Mouse (Mus musculus): Measurements from ENCODE around the gene Galnt2. TPM values are rescaled to one million over a fixed set of nuclear protein-coding genes. Genes with fewer than 3 reads are reported as not detected.

The Galnt2 gene
- polyA plus RNA-seq, 1 experiment from 2014 or later: 38.6 TPM

- Histone ChIP-seq H3K4me2 (no peak overlapping the region), H3K36me3 (ENCODE audit: poor library complexity, severe bottlenecking) (no peaks in the 10 kb centered on the region), H3K27me3 (no peaks in the 10 kb centered on the region), H3K9me3 (replicated peaks) (no peaks in the 10 kb centered on the region), H3K27ac (no peak overlapping the region), H3K4me3 (no peak overlapping the region), H3K4me1 (0 out of 2 replicates have a peak, but pooled peaks cover 2% of the 10 kb centered on the region), H3K9ac (no peak overlapping the region)
- WGBS: 76% methylated on average over 7 of the region's 7 CpGs
- ATAC-seq: no peak
Measured at GRCm38 (mm10) chr8:124391191-124391590, 160.0 kb downstream of the Galnt2 start.

- 58% methylated on average over 10 of the region's 10 CpGs for WGBS
- H3K27ac ChIP-seq: no peak overlapping the region
- no peaks in the 10 kb centered on the region for H3K27me3 ChIP-seq
- no peak for ATAC-seq
- H3K4me2 ChIP-seq: no peak overlapping the region
- no peaks in the 10 kb centered on the region for H3K9me3 ChIP-seq (replicated peaks)
- H3K9ac ChIP-seq: no peak overlapping the region
- H3K4me1 ChIP-seq: no peaks in the 10 kb centered on the region
- H3K4me3 ChIP-seq: no peak overlapping the region
- no peaks in the 10 kb centered on the region for H3K36me3 ChIP-seq (ENCODE audit: poor library complexity, severe bottlenecking)
Measured at GRCm38 (mm10) chr8:124392271-124393012, 161.3 kb downstream of the Galnt2 start.

DNA sequence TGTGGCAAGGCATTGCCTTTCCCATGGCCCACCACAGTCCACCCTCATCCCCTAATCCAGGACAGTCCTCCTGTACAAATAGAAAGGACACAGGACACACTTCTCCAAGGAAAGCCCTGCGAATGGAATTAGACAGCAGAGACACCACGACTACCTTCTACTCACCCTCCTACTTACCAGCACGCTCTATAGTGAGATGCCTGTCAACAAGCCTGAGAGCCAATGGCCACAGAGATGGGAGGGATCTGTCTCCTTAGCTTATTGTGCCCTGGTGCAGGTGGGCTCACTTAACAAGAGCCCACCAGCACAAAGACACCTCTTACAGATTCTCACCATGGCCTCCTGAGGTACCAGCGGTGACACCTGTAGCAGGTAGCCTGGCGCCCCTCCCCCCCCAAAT, 161.8 kb downstream of the Galnt2 start:
- ATAC-seq: no peak
- Histone ChIP-seq H3K9ac (no peak overlapping the region), H3K36me3 (ENCODE audit: poor library complexity, severe bottlenecking) (no peaks in the 10 kb centered on the region), H3K27ac (no peak overlapping the region), H3K9me3 (replicated peaks) (no peaks in the 10 kb centered on the region), H3K4me1 (no peaks in the 10 kb centered on the region), H3K27me3 (no peaks in the 10 kb centered on the region), H3K4me2 (no peak overlapping the region), H3K4me3 (no peak overlapping the region)
- WGBS: 88% methylated on average over 5 of the region's 5 CpGs

- H3K9ac ChIP-seq: no peak overlapping the region
- no peaks in the 10 kb centered on the region for H3K36me3 ChIP-seq (ENCODE audit: poor library complexity, severe bottlenecking)
- 85% methylated on average over 4 of the region's 4 CpGs for WGBS
- no peaks in the 10 kb centered on the region for H3K27me3 ChIP-seq
- H3K27ac ChIP-seq: no peak overlapping the region
- ATAC-seq: no peak
- H3K4me3 ChIP-seq: no peak overlapping the region
- H3K4me1 ChIP-seq: peaks cover 2% of the 10 kb centered on the region; the same call in 1 of the 2 replicates
- no peak overlapping the region for H3K4me2 ChIP-seq
- H3K9me3 ChIP-seq (replicated peaks): no peaks in the 10 kb centered on the region
Measured at GRCm38 (mm10) chr8:124393927-124394326, 162.7 kb downstream of the Galnt2 start.

DNA sequence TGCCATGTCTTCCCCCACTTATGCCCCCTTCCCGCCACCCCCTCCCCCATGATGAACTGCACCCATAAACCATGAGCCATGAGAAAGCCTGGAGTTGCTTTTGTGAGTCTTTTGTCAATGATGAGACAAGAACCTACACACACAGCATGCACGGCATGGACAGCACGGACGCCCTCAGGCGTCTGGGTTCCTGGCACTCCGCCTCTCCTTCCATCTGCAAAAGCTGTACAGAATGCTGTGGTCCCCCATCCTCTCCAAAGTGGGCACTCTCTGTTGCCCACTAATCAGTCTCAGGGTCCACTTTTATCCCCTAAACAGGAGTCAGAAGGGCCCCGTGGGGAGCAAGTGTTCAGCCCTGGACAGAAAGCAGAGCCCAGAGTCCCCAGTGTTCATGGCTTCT, 163.8 kb downstream of the Galnt2 start:
- H3K4me1 ChIP-seq: peaks cover 11% of the 10 kb centered on the region
- no peaks in the 10 kb centered on the region for H3K9me3 ChIP-seq (replicated peaks)
- H3K27ac ChIP-seq: no peak overlapping the region
- no peak for ATAC-seq
- H3K4me2 ChIP-seq: no peak overlapping the region
- H3K36me3 ChIP-seq (ENCODE audit: poor library complexity, severe bottlenecking): no peaks in the 10 kb centered on the region
- H3K4me3 ChIP-seq: no peak overlapping the region
- H3K27me3 ChIP-seq: no peaks in the 10 kb centered on the region
- 89% methylated on average over 7 of the region's 7 CpGs for whole genome bisulfite sequencing
- no peak overlapping the region for H3K9ac ChIP-seq

Other genes starting within 250 kb of the Galnt2 start
- 8.5 and 9.1 TPM in 2 replicates for gene Abcb10, start 248.3 kb upstream of the Galnt2 start, polyA plus RNA-seq (2015; fragmentation: Nextera tagmentation; extraction: Ambion mirVana)
- 27.5 and 30.9 TPM in 2 replicates for gene Taf5l, start 210.0 kb upstream of the Galnt2 start, polyA plus RNA-seq (2015; fragmentation: Nextera tagmentation; extraction: Ambion mirVana)
- gene Urb2, start 209.9 kb upstream of the Galnt2 start, polyA plus RNA-seq (2015; fragmentation: Nextera tagmentation; extraction: Ambion mirVana): 3.2 and 3.5 TPM in 2 replicates
- 5.9 and 6.3 TPM in 2 replicates for gene Pgbd5, start 208.3 kb downstream of the Galnt2 start, polyA plus RNA-seq (2015; fragmentation: Nextera tagmentation; extraction: Ambion mirVana)